Mouse (Mus musculus): ENCODE data around the gene Pla2g4e. TPM values are rescaled to one million over a fixed set of nuclear protein-coding genes. Genes with fewer than 3 reads are reported as not detected.
A peak's percentile ranks its signal among the peaks of the same experiment; 100 is the strongest.

Pla2g4e gene
- total RNA-seq, 2 experiments from 2014 or later: 19.4 to 22.3 TPM

DNA sequence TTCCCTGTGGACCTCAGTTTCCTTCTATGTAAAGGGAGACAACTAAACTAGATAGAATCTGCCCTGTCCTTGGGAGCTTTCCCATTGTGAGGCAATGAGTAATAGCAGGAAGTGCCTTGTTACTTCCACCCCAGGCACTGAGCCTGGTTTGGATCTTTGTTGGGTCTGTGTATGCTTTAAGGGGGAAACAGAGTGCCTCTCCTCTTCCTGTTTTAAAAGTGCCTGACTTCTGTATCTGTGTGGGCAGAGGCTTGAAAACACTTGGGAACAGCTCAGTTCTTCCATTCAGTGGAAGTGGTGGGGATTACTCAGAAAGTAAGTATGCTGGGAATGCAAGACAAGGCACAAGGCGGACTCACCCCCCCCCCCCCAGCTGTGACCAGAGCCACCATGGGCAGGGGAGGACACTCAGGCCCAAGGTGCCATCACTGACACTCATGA lies 116.5 kb downstream of the Pla2g4e start:
- DNase-seq (ENCODE audit: extremely low spot score in 1 of 2, low spot score in 2 of 2): no peak
- no peak overlapping the region for H3K4me3 ChIP-seq
- no peak for TF ChIP-seq CTCF (IDR thresholded peaks at IDR 0.05)
- intact Hi-C loops (cut with DNase I): no loop called here
- no peak overlapping the region; the same call in 1 of the 2 replicates for H3K27ac ChIP-seq

GRCm38 (mm10) chr2:120128011-120128410 lies 117.1 kb downstream of the Pla2g4e start:
- Histone ChIP-seq H3K4me3 (no peak overlapping the region), H3K27ac (no peak overlapping the region; the same call in 1 of the 2 replicates)
- TF ChIP-seq CTCF (IDR thresholded peaks at IDR 0.05): no peak
- no peak for DNase-seq (ENCODE audit: extremely low spot score in 1 of 2, low spot score in 2 of 2)
- intact Hi-C loops (cut with DNase I): no loop called here

GRCm38 (mm10) chr2:120126901-120127300 lies 118.2 kb downstream of the Pla2g4e start:
- intact Hi-C loops (cut with DNase I): no loop called here
- DNase-seq (ENCODE audit: extremely low spot score in 1 of 2, low spot score in 2 of 2): no peak
- H3K4me3 ChIP-seq: no peak overlapping the region
- no peak for TF ChIP-seq CTCF (IDR thresholded peaks at IDR 0.05)
- H3K27ac ChIP-seq: no peak overlapping the region

DNA sequence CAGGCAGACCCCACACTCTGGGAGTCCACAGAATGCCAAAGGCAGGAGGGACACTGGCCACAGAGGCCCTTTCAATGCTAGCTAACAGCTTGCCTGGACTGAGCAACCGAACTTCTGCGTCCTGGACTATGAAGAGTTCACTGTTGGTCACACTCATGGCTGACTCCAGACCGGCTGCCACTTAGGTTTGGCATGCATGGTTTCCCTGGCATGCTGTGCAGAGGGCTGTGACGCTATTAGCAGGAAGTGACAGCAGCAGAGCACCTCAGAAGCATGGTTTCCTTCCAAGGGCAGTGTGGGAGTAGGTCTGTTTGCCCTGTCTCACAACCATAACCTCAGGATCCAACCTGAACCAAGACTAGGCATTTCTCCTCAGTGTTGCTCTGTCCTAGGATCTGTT lies 118.7 kb downstream of the Pla2g4e start:
- intact Hi-C loops (cut with DNase I): no loop called here
- Histone ChIP-seq H3K4me3 (no peak overlapping the region), H3K27ac (no peak overlapping the region)
- TF ChIP-seq CTCF (IDR thresholded peaks at IDR 0.05): no peak
- DNase-seq (ENCODE audit: extremely low spot score in 1 of 2, low spot score in 2 of 2): no peak

DNA sequence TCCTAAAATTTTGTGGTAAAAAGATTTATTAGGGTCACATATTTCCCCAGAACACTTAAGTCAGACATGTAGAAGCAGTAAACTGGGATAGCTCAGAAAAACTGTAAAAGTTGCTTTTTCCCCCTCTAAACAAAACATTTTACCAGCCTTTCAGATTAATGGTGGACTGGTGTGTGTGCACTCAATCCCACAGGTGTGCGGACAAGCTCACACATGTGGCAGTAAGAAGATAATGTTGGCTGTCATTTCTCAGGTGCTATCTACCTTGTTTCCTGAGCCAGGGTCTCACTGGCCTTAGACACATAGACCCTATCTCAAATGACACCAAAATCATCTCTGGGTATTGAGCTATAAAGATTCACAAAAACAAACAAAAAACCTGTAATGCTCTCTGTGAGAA lies 119.7 kb downstream of the Pla2g4e start:
- TF ChIP-seq CTCF (IDR thresholded peaks at IDR 0.05): no peak

DNA sequence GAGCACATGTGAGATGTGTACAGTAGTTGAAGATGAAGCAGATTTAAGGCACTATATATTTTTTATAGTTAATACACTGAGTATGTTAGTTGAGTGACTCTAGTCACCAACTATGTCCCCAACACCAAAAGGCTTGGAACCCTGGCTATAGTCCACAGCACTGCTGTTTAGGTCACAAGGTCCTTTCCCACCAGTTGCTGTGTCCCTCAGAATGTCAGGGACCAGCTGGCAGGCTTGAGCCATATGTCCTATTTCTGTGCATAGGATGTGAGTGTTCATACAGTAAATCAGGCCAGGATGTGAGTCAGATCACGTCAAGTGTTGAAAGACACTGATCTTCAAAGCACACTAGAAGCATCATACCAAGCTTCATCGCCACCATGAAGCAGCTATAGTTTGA lies 120.2 kb downstream of the Pla2g4e start:
- intact Hi-C loops (cut with DNase I): no loop called here
- TF ChIP-seq CTCF (IDR thresholded peaks at IDR 0.05): no peak
- no peak overlapping the region for H3K4me3 ChIP-seq
- H3K27ac ChIP-seq: no peak overlapping the region
- DNase-seq (ENCODE audit: extremely low spot score in 1 of 2, low spot score in 2 of 2): no peak

More for the DNA sequence above, 119.7 kb downstream of the Pla2g4e start:
- no peak for DNase-seq (ENCODE audit: extremely low spot score in 1 of 2, low spot score in 2 of 2)
- H3K4me3 ChIP-seq: no peak overlapping the region
- H3K27ac ChIP-seq: no peak overlapping the region
- intact Hi-C loops (cut with DNase I): no loop called here

GRCm38 (mm10) chr2:120124096-120124495 lies 121.0 kb downstream of the Pla2g4e start:
- DNase-seq (ENCODE audit: extremely low spot score in 1 of 2, low spot score in 2 of 2): peak in 1 of 2 experiments; percentile 16
- intact Hi-C loops (cut with DNase I): no loop called here
- no peak for TF ChIP-seq CTCF (IDR thresholded peaks at IDR 0.05)
- no peak overlapping the region for H3K4me3 ChIP-seq
- H3K27ac ChIP-seq: no peak overlapping the region

GRCm38 (mm10) chr2:120122983-120123382 lies 122.2 kb downstream of the Pla2g4e start:
- TF ChIP-seq CTCF (IDR thresholded peaks at IDR 0.05): no peak
- intact Hi-C loops (cut with DNase I): no loop called here
- DNase-seq (ENCODE audit: extremely low spot score in 1 of 2, low spot score in 2 of 2): no peak
- H3K4me3 ChIP-seq: no peak overlapping the region
- H3K27ac ChIP-seq: no peak overlapping the region

- no peak for TF ChIP-seq CTCF (IDR thresholded peaks at IDR 0.05)
- DNase-seq (ENCODE audit: extremely low spot score in 1 of 2, low spot score in 2 of 2): no peak
- intact Hi-C loops (cut with DNase I): no loop called here
- H3K4me3 ChIP-seq: no peak overlapping the region
- H3K27ac ChIP-seq: no peak overlapping the region
These were observed 127.8 kb downstream of the Pla2g4e start for GRCm38 (mm10) chr2:120117346-120117745.

Other genes starting within 250 kb of the Pla2g4e start
- gene Jmjd7, start 217.9 kb downstream of the Pla2g4e start, total RNA-seq (2021): 1 to 10 TPM; 4.7 to 6.9 TPM
- gene Gm28042, start 217.8 kb downstream of the Pla2g4e start, total RNA-seq (2021): 1 to 10 TPM in 1 of 2 experiments, under 1 TPM in 1; 0.97 to 1.3 TPM
- 1 to 10 TPM; 3.9 to 4.1 TPM for gene Pla2g4b, start 211.9 kb downstream of the Pla2g4e start, total RNA-seq (2021)
- gene Ehd4, start 90.7 kb downstream of the Pla2g4e start, total RNA-seq (2021): 10 to 100 TPM; 12.1 to 15.0 TPM
- gene Pla2g4d, start 43.9 kb upstream of the Pla2g4e start, total RNA-seq (2021): not detected
- not detected for gene Pla2g4f, start 68.8 kb upstream of the Pla2g4e start, total RNA-seq (2021)
- gene Vps39, start 107.8 kb upstream of the Pla2g4e start, total RNA-seq (2021): 10 to 100 TPM; 69.7 to 72.4 TPM
- 10 to 100 TPM; 11.6 to 13.9 TPM for gene Ganc, start 158.6 kb upstream of the Pla2g4e start, total RNA-seq (2021)
- 10 to 100 TPM; 40.9 to 42.2 TPM for gene Tmem87a, start 158.8 kb upstream of the Pla2g4e start, total RNA-seq (2021)
- gene Capn3, start 210.7 kb upstream of the Pla2g4e start, total RNA-seq (2021): 1 to 10 TPM; 5.6 TPM